Mouse (Mus musculus) layer of hippocampus, postnatal 14 days (tissue): ENCODE results near the gene Ptprj. TPM values are rescaled to one million over a fixed set of nuclear protein-coding genes. Genes with fewer than 3 reads are reported as not detected.

Source experiments
- DNase-seq, 2 experiments: peaks; one replicate each; pipeline ENCODE4 v3.0.0; 2021 to 2022; ENCODE audit warnings: low spot score in 2 of 2, mixed read lengths in 1 of 2
- long read RNA-seq, 2 experiments: library from polyadenylated mRNA; stranded (forward); transcript quantifications; one replicate each; pipeline ENCODE4 v2.0.0; 2021
- total RNA-seq, 2 experiments: library from RNA; stranded (reverse); gene quantifications; 2 replicates each; pipeline ENCODE4 v1.2.3; 2021

The Ptprj gene
- total RNA-seq, result 100 to 1,000 TPM; 101 to 107 TPM
- long read RNA-seq, experiment 1, partial matches to known transcripts, result 3 of 15 reads
- long read RNA-seq, experiment 1, other reads (novel, unspliced or antisense), result 12 of 15 reads
- long read RNA-seq, experiment 2, partial matches to known transcripts, result 0 of 16 reads
- long read RNA-seq, experiment 2, other reads (novel, unspliced or antisense), result 16 of 16 reads

DNA sequence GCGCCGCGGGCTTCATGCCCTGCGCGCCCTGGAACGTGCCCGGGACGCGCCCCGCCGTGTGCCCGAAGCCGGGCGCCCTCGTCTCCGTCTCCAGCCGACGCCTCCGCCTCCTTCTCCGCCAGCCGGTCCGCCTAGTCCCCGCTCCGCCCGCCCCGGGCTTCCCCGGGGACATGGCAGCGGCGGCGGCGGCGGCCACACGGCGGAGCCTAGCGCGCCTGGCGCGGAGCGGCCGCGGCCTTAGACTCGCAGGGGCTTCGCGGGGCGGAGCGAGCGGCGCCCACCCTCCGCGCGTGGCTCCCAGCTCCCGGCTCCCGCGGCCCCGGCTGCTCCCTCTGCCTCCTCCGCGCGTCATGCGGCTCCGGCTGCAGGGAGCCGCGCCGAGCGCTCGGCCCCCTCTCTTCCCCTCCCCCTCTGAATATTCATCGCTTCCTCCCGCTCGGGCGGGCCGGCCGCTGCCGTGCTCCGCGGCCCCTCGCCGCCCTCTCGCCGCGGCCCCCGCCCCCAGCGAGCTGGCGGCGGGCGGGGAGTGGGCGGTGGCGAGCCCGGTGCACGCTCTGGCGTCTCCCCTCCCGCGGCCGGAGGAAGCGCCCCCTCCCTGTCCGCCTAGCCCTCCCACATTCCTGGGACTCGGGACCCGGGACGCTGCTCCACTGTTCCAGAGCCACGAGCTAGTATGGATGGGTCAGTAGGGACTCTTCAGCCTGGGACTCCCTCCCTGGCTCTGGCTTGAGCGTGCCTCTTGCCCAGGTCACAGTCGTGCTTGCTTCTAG is at the start of gene Ptprj:
Gene Ptprj (minus strand): TSS at position 412 of the 770 bp plus-strand sequence.
- peak; percentile 65 to 70 for DNase-seq

DNA sequence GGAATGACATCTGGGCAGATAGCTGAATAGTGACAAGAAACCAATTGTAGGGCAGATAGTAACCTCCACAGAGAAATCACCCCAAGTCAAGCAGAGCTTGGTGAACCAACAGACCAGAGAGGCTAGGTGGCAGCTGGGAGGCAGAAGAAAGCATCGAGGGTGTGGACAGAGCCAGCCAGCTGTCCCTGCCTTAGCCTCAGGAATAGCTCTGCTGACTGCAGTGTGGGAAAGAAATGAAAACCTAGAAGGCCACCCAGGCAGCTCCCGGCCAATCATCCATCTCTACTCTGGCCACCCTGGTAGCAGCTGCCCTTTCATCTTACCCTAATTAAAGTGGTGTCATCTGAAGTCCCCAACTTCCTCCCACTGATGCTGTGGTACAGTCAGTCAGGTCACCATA is 49.1 kb upstream of the Ptprj start:
- no peak for DNase-seq

- no peak for DNase-seq
Observed at GRCm38 (mm10) chr2:90628261-90628660, 47.8 kb upstream of the Ptprj start.

DNA sequence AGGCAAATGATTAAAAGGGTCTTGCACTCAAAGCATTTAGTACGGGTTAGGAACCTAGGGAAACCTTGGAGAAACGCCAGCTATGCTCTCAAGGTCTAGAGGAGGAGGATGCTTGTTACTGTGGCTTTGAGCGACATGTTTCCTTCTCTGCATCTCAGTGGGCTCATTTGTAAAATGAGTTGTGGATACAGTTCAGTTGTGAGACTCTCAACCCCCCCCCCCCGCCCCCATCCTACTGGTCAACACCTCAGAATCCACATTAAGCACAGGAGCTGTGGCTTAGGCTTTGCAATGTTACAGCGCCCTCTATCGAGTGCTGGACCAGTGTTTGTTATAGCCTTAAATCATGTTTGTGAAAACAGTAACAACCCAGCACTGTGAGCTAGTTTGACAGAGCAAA is 44.5 kb upstream of the Ptprj start:
- DNase-seq, result peak; percentile 56 to 81

- no peak for DNase-seq
Observed at GRCm38 (mm10) chr2:90624339-90624738, 43.9 kb upstream of the Ptprj start.

GRCm38 (mm10) chr2:90620815-90621214 is 40.4 kb upstream of the Ptprj start:
- DNase-seq, result no peak

DNA sequence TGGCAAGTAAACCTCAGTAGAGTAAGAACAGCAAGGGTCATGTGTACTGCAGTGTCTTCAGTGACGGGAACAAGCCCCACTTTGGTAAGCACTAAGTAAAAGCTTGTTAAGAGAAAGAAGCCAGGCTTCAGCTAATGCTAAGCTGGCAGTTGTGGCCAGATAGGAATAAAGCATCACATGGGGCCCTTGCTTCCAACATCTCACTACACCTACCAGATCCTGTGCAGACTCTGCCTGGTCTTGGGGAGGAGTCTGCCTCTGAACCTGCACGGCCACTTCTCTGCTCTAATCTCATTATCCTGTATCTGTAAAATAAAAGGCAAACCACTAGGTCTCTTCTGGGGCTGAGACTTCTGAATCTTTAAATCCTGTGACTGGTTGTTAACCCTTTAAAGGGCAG is 39.2 kb upstream of the Ptprj start:
- DNase-seq, result no peak

GRCm38 (mm10) chr2:90614651-90615171 is 34.3 kb upstream of the Ptprj start:
- DNase-seq, result peak in 1 of 2 experiments; percentile 14

- DNase-seq, result peak in 1 of 2 experiments; percentile 58
Observed at GRCm38 (mm10) chr2:90613591-90613990, 33.1 kb upstream of the Ptprj start.

GRCm38 (mm10) chr2:90613006-90613405 is 32.6 kb upstream of the Ptprj start:
- no peak for DNase-seq

DNA sequence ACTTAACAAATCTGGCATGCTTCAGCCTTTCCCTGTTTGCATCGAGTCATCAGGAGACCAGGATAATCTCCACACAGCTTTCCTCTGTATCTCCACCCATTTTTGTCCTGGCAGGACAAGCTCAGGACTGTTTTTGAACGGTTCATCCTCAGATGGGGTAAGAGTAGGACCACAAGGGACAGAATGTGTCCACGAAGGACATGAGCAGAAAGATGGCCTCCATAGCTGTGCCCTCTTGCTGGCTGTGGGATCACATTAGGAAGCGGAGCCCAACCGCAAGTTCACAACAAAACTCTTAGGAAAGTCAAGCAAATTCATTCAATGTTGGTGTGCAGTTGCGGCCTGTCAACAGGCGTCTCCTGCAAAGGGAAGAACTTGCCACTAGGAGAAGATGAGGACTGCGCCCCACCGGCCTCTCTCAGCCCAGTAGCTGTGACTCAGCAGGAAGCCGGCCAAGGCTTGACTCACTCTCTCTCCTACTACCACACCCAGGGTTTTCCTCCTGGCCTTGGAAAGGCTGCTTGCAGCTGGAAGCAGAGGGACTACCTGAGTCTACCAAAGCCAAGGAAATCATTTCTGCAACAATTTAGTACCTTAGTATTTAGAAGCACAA is 31.6 kb upstream of the Ptprj start:
- DNase-seq, result no peak

GRCm38 (mm10) chr2:90601056-90601455 is 20.6 kb upstream of the Ptprj start:
- no peak for DNase-seq

DNA sequence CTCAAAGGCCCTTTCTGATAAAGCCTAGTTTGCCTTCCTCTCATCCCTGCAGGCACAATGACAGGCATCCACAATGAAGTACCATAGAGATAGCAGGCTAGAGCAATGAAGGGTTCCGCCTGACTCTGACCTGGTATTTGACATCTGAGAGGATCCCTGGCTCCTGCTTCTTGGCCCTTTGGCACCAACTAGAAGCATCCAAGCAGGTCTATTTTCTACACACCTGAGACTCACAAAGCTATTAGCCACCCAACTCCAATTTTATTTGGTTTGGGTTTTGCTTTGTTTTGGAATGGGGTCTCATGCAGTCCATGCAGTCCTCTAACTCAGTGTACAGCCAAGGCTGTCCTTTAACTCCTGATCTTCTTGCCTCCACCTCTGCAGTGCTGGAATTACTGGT is 7.7 kb upstream of the Ptprj start:
- no peak for DNase-seq

DNA sequence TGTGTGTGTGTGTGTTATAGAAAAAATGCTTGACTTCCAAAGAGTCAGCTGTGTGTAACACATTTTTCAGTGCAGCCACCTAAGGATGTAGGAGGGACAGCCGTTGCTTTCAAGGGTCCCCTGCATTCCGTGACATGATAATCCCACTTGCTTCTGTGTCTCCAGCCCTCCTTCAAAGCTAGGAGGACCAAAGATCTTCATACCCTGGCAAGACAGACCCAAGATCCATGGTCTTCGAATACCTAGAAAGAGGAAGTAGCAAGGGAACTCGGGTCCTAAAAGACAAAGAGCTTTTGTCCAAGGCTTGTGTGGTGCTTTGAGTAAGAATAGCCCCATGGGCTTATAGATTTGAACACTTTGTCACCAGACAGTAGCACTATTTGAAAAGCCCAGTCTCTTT is 4.1 kb upstream of the Ptprj start:
- DNase-seq, result no peak

GRCm38 (mm10) chr2:90583628-90584131 is 3.2 kb upstream of the Ptprj start:
- no peak for DNase-seq

- no peak for DNase-seq
Observed at GRCm38 (mm10) chr2:90582814-90583213, 2.4 kb upstream of the Ptprj start.

DNA sequence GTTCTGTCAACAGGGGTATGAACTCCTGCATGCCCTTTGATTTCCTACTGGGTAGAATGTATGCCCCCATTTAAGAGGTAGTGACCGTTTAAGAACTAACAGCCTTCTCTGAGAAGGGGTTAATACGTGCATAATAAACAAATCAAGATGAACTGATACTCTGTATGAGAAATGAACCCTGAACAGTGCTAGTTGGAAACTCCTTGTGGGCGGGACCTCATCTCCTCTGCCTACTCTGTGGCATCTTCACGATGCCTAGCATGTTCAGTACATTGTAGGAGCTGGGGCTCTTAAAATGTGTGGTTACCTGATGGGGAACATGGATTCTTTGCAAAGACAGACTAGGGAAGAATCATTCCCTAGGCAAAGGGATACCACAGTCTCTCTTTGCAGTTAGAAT is 1.9 kb upstream of the Ptprj start:
- DNase-seq, result no peak

DNA sequence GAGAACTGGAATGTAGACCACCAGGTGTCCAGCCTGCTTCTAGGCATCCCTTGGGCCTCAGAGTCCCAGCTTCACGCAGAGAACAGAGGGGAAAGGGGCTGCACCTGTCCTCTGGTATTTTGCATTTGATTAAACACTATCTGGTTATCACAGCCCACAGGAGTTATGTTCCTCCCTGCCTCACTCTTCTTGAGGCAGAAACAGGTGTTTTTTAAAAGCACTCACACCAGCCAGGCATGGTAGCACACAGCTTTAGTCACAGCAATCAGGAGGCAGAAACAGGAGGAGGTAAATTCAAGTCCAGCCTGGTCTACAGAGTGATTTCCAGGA is 1.3 kb upstream of the Ptprj start:
- DNase-seq, result peak in 1 of 2 experiments; percentile 1

DNA sequence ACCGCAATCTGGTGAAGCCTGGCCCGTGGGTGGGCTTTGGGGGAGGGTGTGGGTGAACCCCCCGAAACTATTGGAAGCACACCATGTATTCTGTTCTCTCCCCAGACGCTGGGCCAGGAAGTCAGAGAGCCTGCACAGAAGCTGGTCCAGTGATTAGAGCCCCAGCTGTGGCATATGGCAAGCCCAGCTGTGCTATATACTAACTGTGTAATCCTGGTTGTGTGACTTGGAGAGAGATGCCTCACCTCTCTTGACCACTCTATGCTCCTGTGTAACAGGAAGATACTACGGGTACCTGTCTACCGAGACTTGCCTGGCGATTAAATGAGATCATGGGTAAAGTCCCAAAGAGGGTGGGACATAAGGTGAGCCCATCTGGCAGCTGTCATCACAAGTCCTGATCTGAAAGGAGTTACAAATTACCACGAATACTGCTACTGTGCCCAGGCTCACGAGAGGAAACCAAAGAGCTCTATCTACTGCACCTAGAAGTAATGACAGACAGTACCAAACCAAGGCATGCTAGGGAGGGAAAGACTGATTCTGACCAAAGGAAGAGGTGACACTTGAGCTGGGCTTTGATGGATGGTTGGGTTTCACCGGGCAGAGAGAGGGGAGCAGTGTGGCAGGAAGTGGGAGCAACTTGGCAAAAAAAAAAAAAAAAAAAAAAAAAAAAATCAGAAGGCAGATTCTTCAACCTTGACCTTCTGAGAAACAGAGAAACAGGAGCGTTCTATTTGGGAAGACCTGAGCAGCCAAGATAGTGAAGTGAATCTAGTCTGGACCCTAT is 754 bp upstream of the Ptprj start:
- no peak for DNase-seq

DNA sequence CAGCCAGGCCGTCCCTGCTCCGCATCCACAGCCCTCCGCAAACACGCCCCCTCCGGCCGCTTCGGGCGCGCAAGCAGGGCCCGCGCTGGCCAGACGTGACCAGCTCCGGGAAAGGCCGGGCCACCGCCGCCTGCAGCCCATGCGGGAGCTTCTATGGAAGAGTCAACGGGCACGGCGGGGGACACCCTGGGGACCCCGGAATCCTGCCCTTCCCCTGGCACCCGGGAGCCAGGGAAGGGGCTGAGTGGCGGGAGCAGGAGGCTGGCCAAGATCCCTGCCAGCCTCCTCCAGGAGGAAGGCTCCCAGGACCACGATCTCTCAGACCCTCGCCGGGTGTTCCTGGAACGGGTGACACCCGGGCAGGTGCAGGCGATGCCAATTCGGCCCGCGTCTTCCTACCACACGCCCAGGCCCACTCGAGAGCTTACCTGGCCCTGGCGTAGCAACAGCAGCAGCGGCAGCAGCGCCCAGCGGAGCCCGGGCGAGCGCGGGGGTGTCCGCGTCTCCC is 665 bp downstream of the Ptprj start:
- peak in 1 of 2 experiments; percentile 60 for DNase-seq
